Mouse (Mus musculus) heart, adult 2 months (tissue): Measurements from ENCODE around the gene Cd81. TPM values are rescaled to one million over a fixed set of nuclear protein-coding genes. Genes with fewer than 3 reads are reported as not detected.

ENCODE experiments used
- DNase-seq, 2 experiments: peaks; one replicate each; pipeline ENCODE4 v3.0.0; 2021
- H3K27ac ChIP-seq: fragments of 200-600 bp; 2 replicates; pipeline ENCODE4 v1.8.1; 2022
- H3K27me3 ChIP-seq: fragments of 200-500 bp; 2 replicates; pipeline ENCODE4 v1.6.1; 2012; ENCODE audit warnings: mild to moderate bottlenecking, low read length, inconsistent platforms, mixed read lengths; ENCODE audit not compliant: control insufficient read depth, insufficient read depth
- H3K36me3 ChIP-seq: fragments of 200-500 bp; 2 replicates; pipeline ENCODE4 v1.6.1; 2012; ENCODE audit warnings: low read length, inconsistent platforms; ENCODE audit not compliant: control insufficient read depth, insufficient read depth
- H3K4me1 ChIP-seq: fragments of 200-500 bp; 2 replicates; pipeline ENCODE4 v1.6.1; 2011; ENCODE audit warnings: low read length; ENCODE audit not compliant: control insufficient read depth, insufficient read depth
- H3K4me3 ChIP-seq: fragments of 200-600 bp; 2 replicates; pipeline ENCODE4 v1.8.1; 2022
- H3K79me2 ChIP-seq: fragments of 200-500 bp; replicated peaks from 2 replicates; pipeline ENCODE4 v1.6.1; 2012; ENCODE audit warnings: mild to moderate bottlenecking, inconsistent platforms, low read length, moderate library complexity, mixed read lengths; ENCODE audit not compliant: control insufficient read depth, insufficient read depth
- H3K9ac ChIP-seq: fragments of 200-500 bp; 2 replicates; pipeline ENCODE4 v1.6.1; 2012; ENCODE audit warnings: low read depth, mild to moderate bottlenecking, control low read depth, inconsistent platforms, low read length, mixed read lengths
- CTCF ChIP-seq: fragments of 200-600 bp; IDR thresholded peaks from 2 replicates; pipeline ENCODE4 v1.8.1; 2022; ENCODE audit warnings: antibody characterized with exemption, mild to moderate bottlenecking, moderate library complexity
- EP300 ChIP-seq: fragments of 200-500 bp; IDR thresholded peaks from 2 replicates; pipeline ENCODE4 v1.6.1; 2011; ENCODE audit warnings: low read depth, low read length, control low read depth; ENCODE audit not compliant: insufficient read depth
- POLR2A ChIP-seq: fragments of 200-500 bp; IDR thresholded peaks from 2 replicates; pipeline ENCODE4 v1.6.1; 2011; ENCODE audit warnings: mild to moderate bottlenecking, low read depth, low read length, control low read depth; ENCODE audit not compliant: insufficient read depth
- WGBS: fragments of 180-500 bp; shearing (Covaris S2); methylation state at CpG from one replicate; pipeline ENCODE4 v1.1.7; 2018; 5-methylcytosine and 5-hydroxymethylcytosine counted together
- intact Hi-C: fragments of 180-260 bp; cut with DNase I; formaldehyde crosslinking; loops from one replicate; pipeline ENCODE4 v1.15.1; 2025
- polyA plus RNA-seq: library from polyadenylated mRNA; depleted of rRNA; stranded (reverse); fragments of >200 nt; gene quantifications from 2 replicates; pipeline ENCODE4 v1.2.3, GENCODE M21; 2012
- total RNA-seq, 2 experiments: library from RNA; stranded (reverse); gene quantifications; 2 replicates each; pipeline ENCODE4 v1.2.3; 2021

Cd81 gene
- total and polyA plus RNA-seq, 3 experiments: 424 to 641 (median 434) TPM

- H3K4me3 ChIP-seq: no peak overlapping the region
- H3K79me2 ChIP-seq: no peaks in the 10 kb centered on the region
- no peaks in the 10 kb centered on the region for H3K27me3 ChIP-seq
- H3K36me3 ChIP-seq: no peaks in the 10 kb centered on the region; the same call in 1 of the 2 replicates
- H3K9ac ChIP-seq: no peak overlapping the region
- peaks cover 30% of the 10 kb centered on the region for H3K4me1 ChIP-seq
- intact Hi-C loops: no loop called here
- H3K27ac ChIP-seq: peak overlapping the region; percentile 40; the same call in 1 of the 2 replicates
- TF ChIP-seq POLR2A (no peak), EP300 (no peak), CTCF (no peak)
- DNase-seq: no peak
- WGBS: 80% methylated on average over 4 of the region's 4 CpGs
Observed at GRCm38 (mm10) chr7:143017181-143017580, 35.4 kb upstream of the Cd81 start.

DNA sequence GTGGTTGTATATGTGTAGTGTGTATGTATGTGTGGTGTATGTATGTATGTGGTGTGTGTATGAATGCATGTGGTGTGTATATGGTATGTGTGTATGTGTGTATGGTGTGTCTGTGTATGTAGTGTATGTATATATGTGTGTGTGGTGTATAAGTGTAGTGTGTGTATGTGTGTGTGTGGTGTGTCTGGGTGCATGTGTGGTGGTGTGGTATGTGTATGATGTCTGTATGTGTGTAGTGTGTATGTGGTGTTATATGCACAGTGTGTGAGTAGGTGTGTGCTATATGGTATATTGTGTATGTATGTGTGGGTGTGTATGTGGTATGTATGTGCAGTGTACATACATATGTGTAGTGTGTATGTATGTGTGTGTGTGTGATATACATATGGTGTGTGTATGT lies 32.5 kb upstream of the Cd81 start:
- Histone ChIP-seq H3K9ac (no peak overlapping the region), H3K4me1 (peaks cover 17% of the 10 kb centered on the region), H3K27me3 (no peaks in the 10 kb centered on the region), H3K36me3 (no peaks in the 10 kb centered on the region; the same call in 1 of the 2 replicates), H3K79me2 (no peaks in the 10 kb centered on the region), H3K4me3 (no peak overlapping the region), H3K27ac (no peak overlapping the region; the same call in 1 of the 2 replicates)
- no peak for TF ChIP-seq POLR2A
- TF ChIP-seq EP300: no peak
- TF ChIP-seq CTCF: no peak
- no peak for DNase-seq
- intact Hi-C loops: loop anchor here (2.0 kb wide), 1 partner anchor 15 kb away; no protein-coding TSS in a partner anchor

- TF ChIP-seq EP300: no peak
- no peak for TF ChIP-seq CTCF
- TF ChIP-seq POLR2A: no peak
- H3K27ac ChIP-seq: peak overlapping the region; percentile 27; the same call in 1 of the 2 replicates
- no peaks in the 10 kb centered on the region for H3K27me3 ChIP-seq
- H3K4me1 ChIP-seq: peaks cover 10% of the 10 kb centered on the region
- peak in 1 of 2 experiments; percentile 54 for DNase-seq
- no peak overlapping the region for H3K4me3 ChIP-seq
- WGBS: 50% methylated on average over 3 of the region's 3 CpGs
- no peaks in the 10 kb centered on the region for H3K79me2 ChIP-seq
- intact Hi-C loops: loop anchor here (2.0 kb wide), 1 partner anchor 14 kb away; no protein-coding TSS in a partner anchor
- H3K9ac ChIP-seq: no peak overlapping the region
- H3K36me3 ChIP-seq: no peaks in the 10 kb centered on the region; the same call in 1 of the 2 replicates
Observed at GRCm38 (mm10) chr7:143020764-143021163, 31.8 kb upstream of the Cd81 start.

- DNase-seq: no peak
- WGBS: 55% methylated on average over 5 of the region's 5 CpGs
- H3K27ac ChIP-seq: peak overlapping the region; percentile 27; the same call in 1 of the 2 replicates
- H3K79me2 ChIP-seq: no peaks in the 10 kb centered on the region
- H3K4me1 ChIP-seq: peaks cover 6% of the 10 kb centered on the region
- no peaks in the 10 kb centered on the region for H3K36me3 ChIP-seq
- no peaks in the 10 kb centered on the region for H3K27me3 ChIP-seq
- H3K9ac ChIP-seq: no peak overlapping the region
- intact Hi-C loops: loop anchor here (2.0 kb wide), 1 partner anchor 13 kb away; no protein-coding TSS in a partner anchor
- TF ChIP-seq POLR2A (no peak), EP300 (no peak), CTCF (no peak)
- H3K4me3 ChIP-seq: no peak overlapping the region
Observed at GRCm38 (mm10) chr7:143021356-143022164, 31.0 kb upstream of the Cd81 start.

DNA sequence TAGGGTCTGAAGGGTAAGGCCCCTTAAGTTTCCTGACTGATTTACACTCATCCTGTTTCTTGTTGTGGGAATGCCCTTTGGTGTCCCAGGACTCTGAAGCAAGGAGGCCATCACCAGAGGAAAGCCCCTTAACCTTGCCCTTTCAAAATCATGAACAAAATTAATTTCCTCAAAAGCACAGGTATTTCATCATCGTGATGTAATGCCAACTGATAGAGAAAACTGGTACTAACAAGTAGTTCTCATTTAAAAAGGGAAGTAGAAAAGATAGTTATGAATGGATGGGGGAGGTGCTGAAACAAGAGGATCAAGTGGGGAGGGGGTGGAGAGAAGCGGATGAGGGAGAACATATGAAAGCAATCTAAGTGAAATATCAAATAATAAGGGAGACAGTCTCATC lies 29.0 kb upstream of the Cd81 start:
- Histone ChIP-seq H3K9ac (no peak overlapping the region), H3K4me1 (no peaks in the 10 kb centered on the region), H3K27ac (no peak overlapping the region), H3K27me3 (no peaks in the 10 kb centered on the region), H3K79me2 (no peaks in the 10 kb centered on the region), H3K4me3 (no peak overlapping the region), H3K36me3 (no peaks in the 10 kb centered on the region)
- DNase-seq: no peak
- TF ChIP-seq EP300 (no peak), CTCF (no peak), POLR2A (no peak)
- 93% methylated on average over 2 of the region's 2 CpGs for WGBS
- intact Hi-C loops: no loop called here

GRCm38 (mm10) chr7:143024293-143024692 lies 28.2 kb upstream of the Cd81 start:
- no peaks in the 10 kb centered on the region for H3K79me2 ChIP-seq
- TF ChIP-seq POLR2A (no peak), EP300 (no peak), CTCF (no peak)
- no peaks in the 10 kb centered on the region for H3K4me1 ChIP-seq
- no peaks in the 10 kb centered on the region for H3K36me3 ChIP-seq
- 82% methylated on average over 1 of the region's 1 CpGs for WGBS
- no peak overlapping the region for H3K9ac ChIP-seq
- no peak overlapping the region for H3K27ac ChIP-seq
- no peak for DNase-seq
- intact Hi-C loops: no loop called here
- H3K4me3 ChIP-seq: no peak overlapping the region
- no peaks in the 10 kb centered on the region for H3K27me3 ChIP-seq
